Mouse (Mus musculus): ENCODE measurements at regions not wholly inside any gene's neighbourhood (a gene's known extent, or its start where the extent isn't known, plus 50 kb on each side); places are given as distances from the start of the nearest gene placed in this dataset.

DNA sequence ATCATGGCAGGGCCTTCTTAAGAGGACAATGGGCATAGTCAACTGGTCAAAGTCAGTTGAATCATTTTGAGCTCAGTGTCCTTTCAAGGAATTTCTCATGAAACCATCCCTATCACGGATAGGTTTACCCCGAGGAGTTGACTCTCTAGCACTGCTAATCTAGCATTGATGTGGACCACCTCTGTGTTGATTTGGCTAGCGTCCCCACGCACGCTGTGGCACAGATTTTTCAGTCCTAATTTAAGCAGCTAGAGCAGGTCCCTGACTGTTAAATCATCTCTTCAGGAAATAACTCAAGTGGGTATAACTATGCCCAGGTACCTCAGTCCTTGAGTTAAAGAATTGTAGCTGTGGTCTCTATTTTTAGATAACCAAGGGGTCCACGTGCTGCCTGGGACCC lies 80.0 kb upstream of the Galnt5 start:
- no peaks in the 10 kb centered on the region for H3K4me1 ChIP-seq (ENCODE audit: insufficient read depth, low read depth, low read length)
- H3K9me3 ChIP-seq (replicated peaks): no peaks in the 10 kb centered on the region
- ATAC-seq (ENCODE audit: extremely low read depth, insufficient number of reproducible peaks, low FRiP score, poor library complexity, severe bottlenecking): no peak
- no peak for TF ChIP-seq GATA2 (IDR thresholded peaks at IDR 0.05; ENCODE audit: borderline replicate concordance, low read depth, low read length)
- no peak for TF ChIP-seq TAL1 (conservative IDR thresholded peaks at IDR 0.05; ENCODE audit: low read depth, low read length)
- TF ChIP-seq POLR2AphosphoS5 (IDR thresholded peaks at IDR 0.05; ENCODE audit: insufficient replicate concordance, low read depth, low read length): no peak
- TF ChIP-seq GATA1 (IDR thresholded peaks at IDR 0.05; ENCODE audit: borderline replicate concordance, low read length): no peak
- TF ChIP-seq CTCF (IDR thresholded peaks at IDR 0.05; ENCODE audit: low read depth, low read length): no peak
- H3K27me3 ChIP-seq (ENCODE audit: insufficient read depth, low read length): no peaks in the 10 kb centered on the region
- no peaks in the 10 kb centered on the region for H3K36me3 ChIP-seq (replicated peaks)
- H3K4me3 ChIP-seq (ENCODE audit: low read depth, low read length): no peak overlapping the region
- DNase-seq (ENCODE audit: low spot score): no peak

DNA sequence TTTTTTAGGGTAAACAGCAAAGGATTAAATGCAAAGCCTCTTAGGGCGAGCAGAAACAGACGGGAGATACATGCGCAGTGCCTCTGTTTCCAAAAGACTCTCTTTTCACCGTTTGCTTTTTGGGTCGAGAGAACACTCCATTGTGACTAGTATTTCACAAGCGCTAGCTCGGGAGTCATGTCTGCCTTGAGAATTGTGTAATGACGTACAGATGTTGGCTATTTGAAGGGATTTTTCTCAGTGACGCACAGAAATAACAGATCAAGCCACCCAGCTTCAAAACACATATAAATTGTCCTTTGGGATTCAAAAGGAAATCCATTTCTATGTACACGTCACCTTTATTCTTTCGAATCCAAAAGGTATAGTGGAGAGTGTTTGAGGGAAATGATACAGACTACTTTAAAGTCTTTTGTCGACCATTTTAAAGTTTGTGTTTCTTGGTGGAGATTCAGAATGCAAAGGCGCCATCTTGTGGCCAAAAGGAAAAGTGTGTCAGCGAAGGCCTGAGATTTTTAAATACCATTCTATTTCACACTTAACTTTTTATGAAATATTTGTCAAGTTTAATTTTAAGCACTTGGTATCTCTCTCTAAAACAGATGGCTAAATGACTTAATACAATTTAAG lies 78.5 kb upstream of the Galnt5 start:
- Histone ChIP-seq H3K36me3 (replicated peaks) (no peaks in the 10 kb centered on the region), H3K27me3 (ENCODE audit: insufficient read depth, low read length) (no peaks in the 10 kb centered on the region), H3K4me3 (ENCODE audit: low read depth, low read length) (no peak overlapping the region), H3K4me1 (ENCODE audit: insufficient read depth, low read depth, low read length) (no peaks in the 10 kb centered on the region), H3K9me3 (replicated peaks) (no peaks in the 10 kb centered on the region)
- DNase-seq (ENCODE audit: low spot score): no peak
- TF ChIP-seq GATA2 (IDR thresholded peaks at IDR 0.05; ENCODE audit: borderline replicate concordance, low read depth, low read length) (no peak), TAL1 (conservative IDR thresholded peaks at IDR 0.05; ENCODE audit: low read depth, low read length) (no peak), POLR2AphosphoS5 (IDR thresholded peaks at IDR 0.05; ENCODE audit: insufficient replicate concordance, low read depth, low read length) (no peak), GATA1 (IDR thresholded peaks at IDR 0.05; ENCODE audit: borderline replicate concordance, low read length) (no peak), CTCF (IDR thresholded peaks at IDR 0.05; ENCODE audit: low read depth, low read length) (0 out of 2 replicates have a peak, but pooled peaks have one; percentile 17)
- ATAC-seq (ENCODE audit: extremely low read depth, insufficient number of reproducible peaks, low FRiP score, poor library complexity, severe bottlenecking): no peak

- H3K4me1 ChIP-seq (ENCODE audit: insufficient read depth, low read depth, low read length): no peaks in the 10 kb centered on the region
- no peaks in the 10 kb centered on the region for H3K27me3 ChIP-seq (ENCODE audit: insufficient read depth, low read length)
- H3K4me3 ChIP-seq (ENCODE audit: low read depth, low read length): no peak overlapping the region
- no peak for DNase-seq (ENCODE audit: low spot score)
- H3K36me3 ChIP-seq (replicated peaks): no peaks in the 10 kb centered on the region
- no peak for TF ChIP-seq CTCF (IDR thresholded peaks at IDR 0.05; ENCODE audit: low read depth, low read length)
- H3K9me3 ChIP-seq (replicated peaks): no peaks in the 10 kb centered on the region
- ATAC-seq (ENCODE audit: extremely low read depth, insufficient number of reproducible peaks, low FRiP score, poor library complexity, severe bottlenecking): no peak
Measured at GRCm38 (mm10) chr2:57934062-57934822, 63.4 kb upstream of the Galnt5 start.

All from G1E (cell line).